Mouse (Mus musculus) embryonic facial prominence, embryonic 14.5 days (tissue): ENCODE measurements at regions not wholly inside any gene's neighbourhood (a gene's known extent, or its start where the extent isn't known, plus 50 kb on each side); places are given as distances from the start of the nearest gene placed in this dataset.

Source experiments
- ATAC-seq: fragments of 200-750 bp; cut with Nextera tagmentation; 2 replicates; pipeline ENCODE4 v1.8.0; 2017; ENCODE audit warnings: low read depth, moderate number of reproducible peaks, moderate TSS enrichment
- DNase-seq: peaks from one replicate; pipeline ENCODE4 v3.0.0-alpha.2; 2015; ENCODE audit warnings: low spot score
- H3K27ac ChIP-seq: fragments of 300-500 bp; sonication (generic); replicated peaks from 2 replicates; pipeline ENCODE4 v1.5.1; 2014; ENCODE audit warnings: low read depth, mild to moderate bottlenecking, low read length, moderate library complexity
- H3K27me3 ChIP-seq: fragments of 300-500 bp; sonication (generic); replicated peaks from 2 replicates; pipeline ENCODE4 v1.6.1; 2014; ENCODE audit warnings: low read length; ENCODE audit not compliant: control insufficient read depth, insufficient read depth
- H3K36me3 ChIP-seq: fragments of 300-500 bp; sonication (generic); 2 replicates; pipeline ENCODE4 v1.6.1; 2014; ENCODE audit warnings: low read length, mixed read lengths; ENCODE audit not compliant: control insufficient read depth, insufficient read depth
- H3K4me1 ChIP-seq: fragments of 300-500 bp; sonication (generic); 2 replicates; pipeline ENCODE4 v1.6.1; 2014; ENCODE audit warnings: antibody characterized with exemption, low read length; ENCODE audit not compliant: control insufficient read depth, insufficient read depth
- H3K4me2 ChIP-seq: fragments of 300-500 bp; sonication (generic); 2 replicates; pipeline ENCODE4 v1.6.1; 2014; ENCODE audit warnings: low read depth, mild to moderate bottlenecking, low read length, moderate library complexity, mixed read lengths
- H3K4me3 ChIP-seq: fragments of 300-500 bp; sonication (generic); 2 replicates; pipeline ENCODE4 v1.5.1; 2014; ENCODE audit warnings: low read depth, mild to moderate bottlenecking, low read length
- H3K9ac ChIP-seq: fragments of 300-500 bp; sonication (generic); 2 replicates; pipeline ENCODE4 v1.6.1; 2014; ENCODE audit warnings: low read depth, mild to moderate bottlenecking, low read length, moderate library complexity, mixed read lengths
- H3K9me3 ChIP-seq: fragments of 300-500 bp; sonication (generic); 2 replicates; pipeline ENCODE4 v1.6.1; 2016; ENCODE audit warnings: low read length; ENCODE audit not compliant: control insufficient read depth
- WGBS: fragments of 180-500 bp; shearing (Covaris S2); extraction: QIAGEN DNeasy Blood & Tissue Kit; methylation state at CpG from one replicate; pipeline ENCODE4 v1.1.7; 2014; 5-methylcytosine and 5-hydroxymethylcytosine counted together

DNA sequence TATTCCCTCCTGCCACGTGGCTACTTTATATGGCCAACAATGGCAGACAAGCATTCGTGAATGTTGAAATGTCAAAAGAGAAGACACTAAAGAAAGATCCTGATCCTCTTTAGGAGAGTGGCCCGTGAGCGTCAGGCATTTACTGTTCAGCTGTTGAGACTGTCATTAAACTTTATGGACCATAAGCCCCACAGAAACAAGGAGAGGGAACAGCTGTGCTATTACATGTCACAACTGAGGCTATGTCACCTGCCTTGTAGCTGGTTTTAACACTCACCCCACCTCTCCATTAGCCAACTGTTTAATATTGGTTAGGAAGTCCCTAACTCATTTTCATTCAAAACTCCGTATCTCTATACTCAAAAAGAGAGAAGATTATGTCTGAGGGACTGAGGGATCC is 76.3 kb upstream of the 4932438A13Rik start:
- WGBS = 79% methylated on average over 5 of the region's 5 CpGs
- Histone ChIP-seq H3K9ac (no peak overlapping the region), H3K27ac (no peak overlapping the region), H3K36me3 (no peaks in the 10 kb centered on the region), H3K4me2 (no peak overlapping the region), H3K4me3 (no peak overlapping the region), H3K4me1 (no peaks in the 10 kb centered on the region), H3K9me3 (no peaks in the 10 kb centered on the region), H3K27me3 (no peaks in the 10 kb centered on the region)
- ATAC-seq (no peak), DNase-seq (no peak)

DNA sequence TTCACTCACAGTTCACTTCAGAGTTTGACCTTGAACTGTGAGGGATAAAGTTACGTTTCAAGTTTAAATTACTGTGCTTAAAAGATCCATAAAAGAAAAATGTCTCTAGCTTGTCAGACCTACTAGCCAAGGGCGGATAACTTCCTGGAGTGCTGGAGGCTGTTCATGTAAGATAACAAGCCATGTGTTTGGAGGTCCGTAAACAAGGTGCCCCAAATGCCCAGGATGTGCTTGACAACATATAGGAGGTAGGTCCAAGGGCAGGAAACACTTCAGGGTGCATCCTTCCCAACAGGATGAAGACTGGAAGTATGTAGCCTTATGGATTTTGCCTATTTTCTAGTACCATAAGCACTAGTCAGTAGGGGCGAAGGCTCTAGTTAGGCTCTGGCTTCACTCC is 72.7 kb upstream of the 4932438A13Rik start:
- no peak for ATAC-seq
- H3K4me3 ChIP-seq = no peak overlapping the region
- 65% methylated on average over 4 of the region's 4 CpGs for WGBS

DNA sequence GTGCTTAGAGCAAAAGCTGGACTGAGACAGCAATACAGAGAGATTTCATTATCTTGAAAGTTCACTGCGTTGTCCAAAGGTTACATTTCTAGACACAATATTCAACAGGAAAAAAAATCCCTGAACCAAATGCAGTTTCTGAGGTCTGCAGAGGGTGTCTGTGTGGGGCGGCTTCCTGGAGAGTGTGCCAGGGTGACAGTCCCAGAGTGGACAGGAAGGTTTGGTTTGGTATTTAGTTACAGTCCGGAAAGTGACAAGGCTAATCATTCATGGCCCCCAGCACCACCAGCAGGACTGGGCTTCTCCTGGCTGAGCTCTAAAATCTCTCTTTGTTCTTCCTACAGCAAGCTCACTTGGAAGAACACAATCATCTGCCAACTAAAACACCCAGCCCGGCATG is 65.9 kb upstream of the 4932438A13Rik start:
- H3K9me3 ChIP-seq = no peaks in the 10 kb centered on the region
- H3K27me3 ChIP-seq = no peaks in the 10 kb centered on the region
- no peaks in the 10 kb centered on the region for H3K36me3 ChIP-seq
- peak; percentile 39 for DNase-seq
- ATAC-seq = no peak
- no peaks in the 10 kb centered on the region for H3K4me1 ChIP-seq
- H3K9ac ChIP-seq = no peak overlapping the region
- no peak overlapping the region for H3K4me3 ChIP-seq
- no peak overlapping the region for H3K4me2 ChIP-seq
- WGBS = 18% methylated on average over 4 of the region's 4 CpGs
- H3K27ac ChIP-seq = no peak overlapping the region

More for the DNA sequence above, 72.7 kb upstream of the 4932438A13Rik start:
- Histone ChIP-seq H3K27ac (no peak overlapping the region), H3K27me3 (no peaks in the 10 kb centered on the region), H3K9ac (no peak overlapping the region), H3K4me1 (no peaks in the 10 kb centered on the region), H3K9me3 (no peaks in the 10 kb centered on the region), H3K36me3 (no peaks in the 10 kb centered on the region), H3K4me2 (no peak overlapping the region)
- DNase-seq = no peak

DNA sequence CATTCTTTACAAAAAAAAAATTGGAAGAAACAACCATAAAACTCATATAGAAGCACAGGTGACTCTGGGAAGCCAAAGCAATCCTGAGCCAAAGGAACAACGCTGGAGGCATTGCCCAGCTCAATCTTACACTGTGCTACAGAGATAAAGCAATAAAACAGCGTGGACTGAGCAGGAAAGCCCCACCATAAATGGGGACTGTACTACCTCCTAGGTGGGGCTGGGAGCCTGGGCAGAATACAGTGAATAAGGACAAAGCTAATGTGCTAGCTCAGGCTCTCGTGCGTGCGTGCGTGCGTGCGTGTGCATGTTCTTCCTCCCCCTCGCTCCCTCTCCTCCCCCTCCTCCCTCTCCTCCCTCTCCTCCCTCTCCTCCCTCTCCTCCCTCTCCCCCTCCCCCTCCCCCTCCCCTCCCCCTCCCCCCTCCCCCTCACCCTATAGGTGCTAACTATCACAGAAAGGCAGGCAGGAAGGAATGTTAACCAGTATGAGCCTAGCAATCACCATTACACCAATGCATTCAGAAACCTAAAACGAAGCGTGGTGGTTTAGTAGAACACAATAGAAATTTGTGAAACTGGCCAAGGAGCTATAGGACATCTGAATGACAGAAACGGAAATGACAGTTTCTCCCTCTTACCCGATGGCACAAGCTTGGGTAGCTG is 64.6 kb upstream of the 4932438A13Rik start:
- ATAC-seq (no peak), DNase-seq (no peak)
- Histone ChIP-seq H3K9me3 (no peaks in the 10 kb centered on the region), H3K4me2 (no peak overlapping the region), H3K27ac (no peak overlapping the region), H3K4me1 (no peaks in the 10 kb centered on the region), H3K36me3 (no peaks in the 10 kb centered on the region), H3K27me3 (no peaks in the 10 kb centered on the region), H3K4me3 (no peak overlapping the region), H3K9ac (no peak overlapping the region)
- WGBS = 71% methylated on average over 13 of the region's 13 CpGs

DNA sequence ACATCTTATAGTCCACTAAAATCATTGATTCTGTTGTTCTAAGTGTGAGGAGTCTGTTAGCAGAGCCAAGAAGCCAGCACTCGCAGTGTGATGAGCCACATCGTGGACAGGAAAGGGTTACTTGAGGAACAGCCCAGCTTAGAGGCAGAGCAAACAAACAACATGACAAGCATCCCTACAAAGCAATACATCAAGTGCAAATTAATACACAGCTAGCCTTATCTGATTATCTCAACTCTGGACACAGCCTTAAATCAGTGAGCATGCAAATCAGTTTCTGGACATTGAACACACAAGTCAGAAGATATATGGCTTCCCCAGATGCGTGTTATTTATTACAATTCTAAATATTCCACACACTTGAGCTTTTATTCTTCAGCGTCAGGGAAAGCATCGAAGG is 52.4 kb upstream of the 4932438A13Rik start:
- ATAC-seq = no peak
- Histone ChIP-seq H3K27ac (no peak overlapping the region), H3K9me3 (no peaks in the 10 kb centered on the region)

More for the DNA sequence above, 52.4 kb upstream of the 4932438A13Rik start:
- Histone ChIP-seq H3K9ac (no peak overlapping the region), H3K4me2 (no peak overlapping the region), H3K4me3 (no peak overlapping the region), H3K27me3 (no peaks in the 10 kb centered on the region), H3K4me1 (no peaks in the 10 kb centered on the region), H3K36me3 (no peaks in the 10 kb centered on the region)
- DNase-seq = no peak
- WGBS = 77% methylated on average over 5 of the region's 5 CpGs
